Mouse (Mus musculus): Measurements from ENCODE around the gene Zfp467.

Zfp467 gene

GRCm38 (mm10) chr6:48445181-48446101 lies at the start of gene Zfp467:
Gene Zfp467 (minus strand): TSS chr6:48445825.
- DNase-seq (ENCODE audit: low spot score in 2 of 2) = peak in 1 of 2 experiments; percentile 32

- no peak for DNase-seq (ENCODE audit: low spot score in 2 of 2)
Observed at GRCm38 (mm10) chr6:48493136-48493730, 47.6 kb upstream of the Zfp467 start.

- no peak for DNase-seq (ENCODE audit: low spot score in 2 of 2)
Observed at GRCm38 (mm10) chr6:48491361-48491760, 45.7 kb upstream of the Zfp467 start.

- no peak for DNase-seq (ENCODE audit: low spot score in 2 of 2)
Observed at GRCm38 (mm10) chr6:48489741-48490140, 44.1 kb upstream of the Zfp467 start.

GRCm38 (mm10) chr6:48487747-48488725 lies 42.4 kb upstream of the Zfp467 start:
- no peak for DNase-seq (ENCODE audit: low spot score in 2 of 2)

GRCm38 (mm10) chr6:48482501-48482900 lies 36.9 kb upstream of the Zfp467 start:
- no peak for DNase-seq (ENCODE audit: low spot score in 2 of 2)

- no peak for DNase-seq (ENCODE audit: low spot score in 2 of 2)
Observed at GRCm38 (mm10) chr6:48478446-48478845, 32.8 kb upstream of the Zfp467 start.

GRCm38 (mm10) chr6:48470739-48471138 lies 25.1 kb upstream of the Zfp467 start:
- no peak for DNase-seq (ENCODE audit: low spot score in 2 of 2)

GRCm38 (mm10) chr6:48467490-48467889 lies 21.9 kb upstream of the Zfp467 start:
- DNase-seq (ENCODE audit: low spot score in 2 of 2) = no peak

GRCm38 (mm10) chr6:48466715-48467114 lies 21.1 kb upstream of the Zfp467 start:
- no peak for DNase-seq (ENCODE audit: low spot score in 2 of 2)

GRCm38 (mm10) chr6:48464966-48465679 lies 19.5 kb upstream of the Zfp467 start:
- no peak for DNase-seq (ENCODE audit: low spot score in 2 of 2)

GRCm38 (mm10) chr6:48452771-48453170 lies 7.1 kb upstream of the Zfp467 start:
- DNase-seq (ENCODE audit: low spot score in 2 of 2) = no peak

GRCm38 (mm10) chr6:48452151-48452550 lies 6.5 kb upstream of the Zfp467 start:
- DNase-seq (ENCODE audit: low spot score in 2 of 2) = no peak

GRCm38 (mm10) chr6:48448527-48448926 lies 2.9 kb upstream of the Zfp467 start:
- no peak for DNase-seq (ENCODE audit: low spot score in 2 of 2)

- DNase-seq (ENCODE audit: low spot score in 2 of 2) = no peak
Observed at GRCm38 (mm10) chr6:48447929-48448328, 2.3 kb upstream of the Zfp467 start, which contains the start of gene Sspo. Gene Sspo (plus strand): TSS chr6:48448229.

- DNase-seq (ENCODE audit: low spot score in 2 of 2) = no peak
Observed at GRCm38 (mm10) chr6:48446896-48447295, 1.3 kb upstream of the Zfp467 start.

GRCm38 (mm10) chr6:48446256-48446655 lies 631 bp upstream of the Zfp467 start:
- DNase-seq (ENCODE audit: low spot score in 2 of 2) = no peak

GRCm38 (mm10) chr6:48444310-48445180 lies 1.1 kb downstream of the Zfp467 start:
- DNase-seq (ENCODE audit: low spot score in 2 of 2) = peak; percentile 45 to 51

- DNase-seq (ENCODE audit: low spot score in 2 of 2) = peak; percentile 78 to 89
Observed at GRCm38 (mm10) chr6:48443592-48444309, 1.9 kb downstream of the Zfp467 start.

Data from frontal cortex, postnatal 14 days (tissue).